In the genomic region with DNA sequence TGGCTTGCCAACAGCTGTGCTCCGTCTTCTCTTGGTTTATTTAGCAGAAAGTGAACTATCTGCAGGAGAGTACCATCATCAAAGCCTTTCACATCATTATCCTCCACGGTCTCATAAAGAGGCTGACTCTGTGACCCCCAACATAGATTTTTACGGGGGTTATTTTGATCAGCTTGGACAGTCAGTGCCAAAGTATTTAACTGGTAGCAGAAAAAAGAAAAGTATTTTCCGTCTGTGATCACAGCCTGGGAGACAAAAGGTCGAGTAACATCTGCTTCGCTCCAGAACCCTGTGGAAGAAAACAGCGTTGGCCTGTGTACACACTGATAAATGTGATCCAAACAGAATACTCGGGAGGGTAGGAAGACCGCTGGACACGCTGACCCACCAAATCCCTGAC, we compare ENCODE assay signal across 24 mouse cellular contexts. TPM values are rescaled to one million over a fixed set of nuclear protein-coding genes. Genes with fewer than 3 reads are reported as not detected.
A peak's percentile ranks its signal among the peaks of the same experiment; 100 is the strongest.
DNase-seq lines count a peak whose midpoint lies in the region; ATAC-seq and TF ChIP-seq lines count a peak whose summit lies in the region.
"Had no signal": no experiment of that assay in that cellular context is flagged by ENCODE, and none has a peak within 500 bp of the region (broad histone marks: within the 10 kb centered on the region; RNA-seq: fewer than 3 reads in every experiment).

No protein-coding gene starts in this region.

- H3K4me2 ChIP-seq in limb, embryonic 14.5 days (replicated peaks; ENCODE audit: low read depth, low read length, severe bottlenecking) = no peak overlapping the region
- H3K4me2 ChIP-seq in lung, embryonic 16.5 days (ENCODE audit: low read depth, low read length) = no peak overlapping the region
- H3K4me2 ChIP-seq in heart, embryonic 11.5 days = no peak overlapping the region
- H3K4me2 ChIP-seq: embryonic facial prominence, embryonic 12.5 days; heart, embryonic 13.5 days; limb, embryonic 12.5 days; liver, embryonic 13.5 days; midbrain, embryonic 12.5 days had no signal

- no peaks in the 10 kb centered on the region for H3K27me3 ChIP-seq in limb, embryonic 14.5 days (ENCODE audit: control insufficient read depth, insufficient read depth, low read length)
- no peaks in the 10 kb centered on the region for H3K27me3 ChIP-seq in lung, embryonic 16.5 days (ENCODE audit: control insufficient read depth, insufficient read depth, low read depth, low read length)
- no peaks in the 10 kb centered on the region for H3K27me3 ChIP-seq in heart, embryonic 11.5 days (ENCODE audit: control insufficient read depth, insufficient read depth, low read length)
- H3K27me3 ChIP-seq: CH12.LX; embryonic facial prominence, embryonic 12.5 days; heart, embryonic 13.5 days; limb, embryonic 12.5 days; liver, embryonic 13.5 days; midbrain, embryonic 12.5 days; Patski had no signal

- H3K4me1 ChIP-seq in limb, embryonic 14.5 days (ENCODE audit: control insufficient read depth, insufficient read depth, low read length) = no peaks in the 10 kb centered on the region
- H3K4me1 ChIP-seq in lung, embryonic 16.5 days (replicated peaks; ENCODE audit: control insufficient read depth, insufficient read depth, low read length) = no peaks in the 10 kb centered on the region
- H3K4me1 ChIP-seq in heart, embryonic 11.5 days (ENCODE audit: control insufficient read depth, insufficient read depth, low read length) = no peaks in the 10 kb centered on the region
- H3K4me1 ChIP-seq: embryonic facial prominence, embryonic 12.5 days; midbrain, embryonic 12.5 days had no signal

- no peak overlapping the region for H3K4me3 ChIP-seq in limb, embryonic 14.5 days (replicated peaks; ENCODE audit: low read length)
- H3K4me3 ChIP-seq in lung, embryonic 16.5 days (ENCODE audit: low read length) = no peak overlapping the region
- no peak overlapping the region for H3K4me3 ChIP-seq in heart, embryonic 11.5 days (ENCODE audit: low read depth, low read length)
- H3K4me3 ChIP-seq: embryonic facial prominence, embryonic 12.5 days; heart, embryonic 13.5 days; limb, embryonic 12.5 days; liver, embryonic 13.5 days; midbrain, embryonic 12.5 days had no signal

- no peak for TF ChIP-seq POLR2A in limb, embryonic 14.5 days (IDR thresholded peaks at IDR 0.05; ENCODE audit: borderline replicate concordance, extremely low read depth, insufficient read depth, insufficient read length)

- H3K9ac ChIP-seq in limb, embryonic 14.5 days (ENCODE audit: low read depth, low read length, severe bottlenecking) = no peak overlapping the region
- no peak overlapping the region for H3K9ac ChIP-seq in lung, embryonic 16.5 days (ENCODE audit: low read length)
- H3K9ac ChIP-seq in heart, embryonic 11.5 days (ENCODE audit: low read depth, low read length) = no peak overlapping the region
- H3K9ac ChIP-seq: embryonic facial prominence, embryonic 12.5 days; heart, embryonic 13.5 days; limb, embryonic 12.5 days; liver, embryonic 13.5 days; midbrain, embryonic 12.5 days had no signal

- H3K27ac ChIP-seq in limb, embryonic 14.5 days (replicated peaks; ENCODE audit: low read depth, low read length) = no peak overlapping the region
- H3K27ac ChIP-seq in lung, embryonic 16.5 days (ENCODE audit: low read length) = peak overlapping the region; percentile 73
- no peak overlapping the region for H3K27ac ChIP-seq in heart, embryonic 11.5 days (ENCODE audit: low read depth, low read length)
- H3K27ac ChIP-seq: embryonic facial prominence, embryonic 12.5 days; heart, embryonic 13.5 days; hindbrain, postnatal 0 days; limb, embryonic 12.5 days; liver, embryonic 13.5 days; midbrain, embryonic 12.5 days had no signal

- H3K36me3 ChIP-seq in limb, embryonic 14.5 days (ENCODE audit: control insufficient read depth, insufficient read depth, low read length) = peaks cover 55% of the 10 kb centered on the region
- peaks cover 22% of the 10 kb centered on the region for H3K36me3 ChIP-seq in lung, embryonic 16.5 days (ENCODE audit: control insufficient read depth, insufficient read depth, low read length)
- peaks cover 21% of the 10 kb centered on the region for H3K36me3 ChIP-seq in heart, embryonic 11.5 days (ENCODE audit: control insufficient read depth, insufficient read depth, low read length)

- peak; percentile 41; the same call in 1 of the 2 replicates for ATAC-seq in limb, embryonic 14.5 days (ENCODE audit: low FRiP score, low read depth)
- peak; percentile 95 for ATAC-seq in lung, embryonic 16.5 days (ENCODE audit: low read depth)
- no peak for ATAC-seq in heart, embryonic 11.5 days (replicated peaks; ENCODE audit: insufficient number of reproducible peaks, low FRiP score, low TSS enrichment)
- ATAC-seq: hindbrain, postnatal 0 days; intestine, postnatal 0 days; Patski had no signal

- WGBS in limb, embryonic 14.5 days = 56% methylated on average over 10 of the region's 10 CpGs
- WGBS in lung, embryonic 16.5 days = 43% methylated on average over 10 of the region's 10 CpGs
- WGBS in heart, embryonic 11.5 days (ENCODE audit: insufficient replicate concordance) = 75% methylated on average over 10 of the region's 10 CpGs

- peak; percentile 25 for DNase-seq in kidney, postnatal 10 days
- no peak for DNase-seq in kidney, adult 9 months
- no peak for DNase-seq in limb, embryonic 14.5 days (ENCODE audit: low spot score)
- peak; percentile 10 to 34 for DNase-seq in lung, postnatal 4 days
- no peak for DNase-seq in cerebellum, adult 8-10 months
- DNase-seq: adrenal gland, adult 2 months; B cell, adult 2 months; cerebellum, adult 18-20 months; cerebellum, postnatal 25 days; gastrocnemius, postnatal 25 days; heart, postnatal 14 days; layer of hippocampus, postnatal 36 days; liver, embryonic 13.5 days had no signal

- no peaks in the 10 kb centered on the region for H3K9me3 ChIP-seq in limb, embryonic 14.5 days (ENCODE audit: control insufficient read depth, low read length)
- H3K9me3 ChIP-seq in lung, embryonic 16.5 days (ENCODE audit: control insufficient read depth, low read length) = no peaks in the 10 kb centered on the region
- no peaks in the 10 kb centered on the region for H3K9me3 ChIP-seq in heart, embryonic 11.5 days (replicated peaks; ENCODE audit: control insufficient read depth, low read length)
- H3K9me3 ChIP-seq: embryonic facial prominence, embryonic 12.5 days; G1E; heart, embryonic 13.5 days; limb, embryonic 12.5 days; liver, embryonic 13.5 days; midbrain, embryonic 12.5 days had no signal

RNA-seq across cellular contexts. Expression of gene B430218F22Rik, which starts 6.0 kb away (rescaled TPM):
- 0.33 and 0.38 TPM in 2 replicates for polyA plus RNA-seq in limb, embryonic 14.5 days (2012; rRNA removed)
- 0.36 and 0.56 TPM in 2 replicates for polyA plus RNA-seq in limb, embryonic 14.5 days (2014; fragmentation: Nextera tagmentation; extraction: Ambion mirVana)
- 0.19 and 0.68 TPM in 2 replicates for polyA plus RNA-seq in lung, embryonic 16.5 days (2015; fragmentation: Nextera tagmentation; extraction: Ambion mirVana)
- 0.62 and 0.68 TPM in 2 replicates for polyA plus RNA-seq in heart, embryonic 11.5 days (2014; fragmentation: Nextera tagmentation; extraction: Ambion mirVana)

RNA-seq across cellular contexts. Expression of gene Mrps30, which starts 6.7 kb away (rescaled TPM):
- 21.1 and 23.1 TPM in 2 replicates for polyA plus RNA-seq in limb, embryonic 14.5 days (2012; rRNA removed)
- polyA plus RNA-seq in limb, embryonic 14.5 days (2014; fragmentation: Nextera tagmentation; extraction: Ambion mirVana) = 30.6 and 30.9 TPM in 2 replicates
- 25.1 and 28.0 TPM in 2 replicates for polyA plus RNA-seq in lung, embryonic 16.5 days (2015; fragmentation: Nextera tagmentation; extraction: Ambion mirVana)
- 36.8 and 37.0 TPM in 2 replicates for polyA plus RNA-seq in heart, embryonic 11.5 days (2014; fragmentation: Nextera tagmentation; extraction: Ambion mirVana)

Comparison
In these comparisons a context has a peak if more than half of its experiments do, and no peak if none do; other contexts are left out.
1. DNase-seq: peak in kidney, postnatal 10 days (single experiment) and lung, postnatal 4 days (2 of 2); none in kidney, adult 9 months (single experiment), limb, embryonic 14.5 days (single experiment) and cerebellum, adult 8-10 months (single experiment).